Mouse (Mus musculus) cerebellum, adult 2 months (tissue): ENCODE measurements around the gene Elovl7.

Source experiments
- CTCF ChIP-seq: fragments of 200-500 bp; IDR thresholded peaks from 2 replicates; pipeline ENCODE4 v1.5.1; 2011; ENCODE audit warnings: low read depth, mild to moderate bottlenecking, control low read depth, low read length, moderate library complexity, borderline replicate concordance; ENCODE audit not compliant: insufficient read depth
- POLR2A ChIP-seq: fragments of 200-500 bp; IDR thresholded peaks from 2 replicates; pipeline ENCODE4 v1.6.1; 2011; ENCODE audit warnings: low read length, control low read depth, borderline replicate concordance; ENCODE audit not compliant: insufficient read depth

GRCm38 (mm10) chr13:108302957-108303675 is 88.9 kb downstream of the Elovl7 start:
- no peak for TF ChIP-seq POLR2A
- TF ChIP-seq CTCF, result no peak
